Mouse (Mus musculus) G1E (cell line): Measurements from ENCODE around the gene Dnajb4. TPM values are rescaled to one million over a fixed set of nuclear protein-coding genes. Genes with fewer than 3 reads are reported as not detected.

ENCODE experiments used
- ATAC-seq: 2 replicates; pipeline ENCODE4 v1.8.0; 2016; ENCODE audit warnings: mild to moderate bottlenecking; ENCODE audit not compliant: insufficient number of reproducible peaks, poor library complexity, low FRiP score, severe bottlenecking; ENCODE audit errors: extremely low read depth
- DNase-seq: peaks from one replicate; pipeline ENCODE4 v3.0.0; 2012; ENCODE audit warnings: low spot score
- H3K27me3 ChIP-seq: 2 replicates; pipeline ENCODE4 v1.6.1; 2012; ENCODE audit warnings: mild to moderate bottlenecking, low read length, inconsistent platforms; ENCODE audit not compliant: insufficient read depth
- H3K36me3 ChIP-seq: replicated peaks from 2 replicates; pipeline ENCODE3; 2012; ENCODE audit warnings: mild to moderate bottlenecking, inconsistent platforms
- H3K4me1 ChIP-seq: 2 replicates; pipeline ENCODE4 v1.6.1; 2012; ENCODE audit warnings: low read depth, low read length, inconsistent platforms, mixed read lengths; ENCODE audit not compliant: insufficient read depth
- H3K4me3 ChIP-seq: 2 replicates; pipeline ENCODE4 v1.5.1; 2012; ENCODE audit warnings: low read depth, mild to moderate bottlenecking, inconsistent platforms, low read length, moderate library complexity, mixed read lengths
- H3K9me3 ChIP-seq: replicated peaks from 2 replicates; pipeline ENCODE4 v1.6.1; 2012; ENCODE audit warnings: inconsistent platforms
- CTCF ChIP-seq: IDR thresholded peaks from 2 replicates; pipeline ENCODE4 v1.5.1; 2012; ENCODE audit warnings: low read depth, low read length, inconsistent platforms, mixed read lengths
- GATA1 ChIP-seq: IDR thresholded peaks from 2 replicates; pipeline ENCODE4 v1.6.1; 2012; ENCODE audit warnings: borderline replicate concordance, low read length, inconsistent platforms, mixed read lengths
- GATA2 ChIP-seq: IDR thresholded peaks from 2 replicates; pipeline ENCODE4 v1.6.1; 2012; ENCODE audit warnings: low read depth, low read length, inconsistent platforms, borderline replicate concordance
- POLR2AphosphoS5 ChIP-seq: IDR thresholded peaks from 2 replicates; pipeline ENCODE4 v1.6.1; 2012; ENCODE audit warnings: low read depth, low read length, inconsistent platforms; ENCODE audit not compliant: insufficient replicate concordance
- TAL1 ChIP-seq: conservative IDR thresholded peaks from 2 replicates; pipeline ENCODE4 v1.6.1; 2012; ENCODE audit warnings: low read depth, low read length, inconsistent platforms, mixed read lengths
- polyA plus RNA-seq: library from polyadenylated mRNA; stranded (reverse); fragments of >175 nt; gene quantifications from 2 replicates; pipeline ENCODE4 v1.2.3, GENCODE M21; 2012
- total RNA-seq, 2 experiments: library from RNA; stranded (forward) in 1 of 2; stranded (reverse) in 1 of 2; fragments of 200-1000 nt in 1 of 2; fragments of >200 nt in 1 of 2; fragmentation: Nextera tagmentation in 1 of 2; gene quantifications; 2 replicates each; pipeline ENCODE4 v1.2.3; 2014 to 2017

The Dnajb4 gene
- total and polyA plus RNA-seq, 3 experiments: 1.3 to 27.3 (median 26.4) TPM

DNA sequence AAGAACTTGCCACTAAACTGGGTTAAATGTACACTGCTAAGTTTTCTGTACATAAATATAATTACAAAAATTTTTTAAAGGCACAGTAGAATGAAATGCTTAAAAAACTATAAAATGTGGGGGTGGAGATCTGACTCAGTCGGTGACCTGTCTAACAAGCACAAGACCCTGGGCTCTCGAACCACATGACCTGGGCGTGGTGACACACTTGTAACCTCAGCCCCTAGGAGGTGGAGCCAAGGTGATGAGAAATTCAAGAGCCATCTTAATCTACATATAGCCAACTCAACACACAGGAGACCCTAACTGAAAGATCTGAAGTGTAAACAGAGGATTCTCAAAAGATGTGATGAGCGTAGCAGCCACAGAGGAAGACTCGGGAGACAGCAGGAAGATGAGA, 56.0 kb downstream of the Dnajb4 start:
- H3K4me3 ChIP-seq: no peak overlapping the region
- ATAC-seq (no peak), DNase-seq (no peak)
- no peaks in the 10 kb centered on the region for H3K36me3 ChIP-seq
- no peaks in the 10 kb centered on the region for H3K4me1 ChIP-seq
- TF ChIP-seq GATA1 (no peak), GATA2 (no peak), POLR2AphosphoS5 (no peak), TAL1 (no peak), CTCF (no peak)
- H3K27me3 ChIP-seq: peaks cover 4% of the 10 kb centered on the region; the same call in 1 of the 2 replicates
- H3K9me3 ChIP-seq: no peaks in the 10 kb centered on the region

DNA sequence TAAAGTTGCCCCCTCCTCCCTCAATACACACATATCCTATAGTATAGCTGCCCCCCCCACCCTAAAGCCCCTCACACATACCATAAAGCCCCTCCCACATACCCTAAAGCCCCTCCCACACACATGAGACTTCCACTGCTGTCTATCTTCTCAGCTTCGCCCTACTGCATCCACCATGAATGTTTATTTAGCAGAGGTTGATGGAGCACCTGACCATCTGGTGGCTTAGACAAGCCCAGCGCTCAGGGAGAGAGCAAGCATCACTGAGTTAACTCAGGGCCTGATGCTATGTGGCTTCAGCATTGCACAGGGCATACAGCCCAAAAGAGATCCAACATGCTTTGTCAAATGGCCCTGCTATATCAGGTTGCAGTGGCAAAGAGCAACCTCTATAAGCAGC, 57.0 kb downstream of the Dnajb4 start:
- no peaks in the 10 kb centered on the region for H3K9me3 ChIP-seq
- TF ChIP-seq TAL1: no peak
- no peak for TF ChIP-seq GATA2
- no peak for TF ChIP-seq GATA1
- TF ChIP-seq POLR2AphosphoS5: no peak

DNA sequence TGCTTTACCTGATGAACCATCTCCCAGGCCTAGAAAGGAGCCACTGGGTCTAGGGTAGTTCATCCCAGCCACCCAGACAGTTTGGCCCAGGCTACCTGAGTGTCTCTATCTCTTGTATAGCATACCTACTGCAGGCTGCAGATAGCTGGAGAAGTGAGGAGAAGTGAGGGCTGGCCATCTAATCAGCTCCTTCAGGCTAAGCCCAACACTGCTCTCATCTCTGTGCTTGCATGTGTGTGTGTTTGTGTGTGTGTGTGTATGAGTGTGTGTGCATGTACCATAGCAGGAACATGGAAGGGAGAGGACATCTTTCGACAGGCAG, 57.7 kb downstream of the Dnajb4 start:
- peaks cover 4% of the 10 kb centered on the region; the same call in 1 of the 2 replicates for H3K27me3 ChIP-seq
- DNase-seq: no peak
- H3K36me3 ChIP-seq: no peaks in the 10 kb centered on the region
- TF ChIP-seq GATA2 (no peak), CTCF (no peak), POLR2AphosphoS5 (no peak), GATA1 (no peak), TAL1 (no peak)
- H3K9me3 ChIP-seq: no peaks in the 10 kb centered on the region
- H3K4me3 ChIP-seq: no peak overlapping the region
- no peaks in the 10 kb centered on the region for H3K4me1 ChIP-seq
- ATAC-seq: no peak

More for the DNA sequence above, 57.0 kb downstream of the Dnajb4 start:
- ATAC-seq (no peak), DNase-seq (no peak)
- H3K4me3 ChIP-seq: no peak overlapping the region
- no peaks in the 10 kb centered on the region for H3K4me1 ChIP-seq
- no peaks in the 10 kb centered on the region for H3K36me3 ChIP-seq
- peaks cover 4% of the 10 kb centered on the region; the same call in 1 of the 2 replicates for H3K27me3 ChIP-seq

DNA sequence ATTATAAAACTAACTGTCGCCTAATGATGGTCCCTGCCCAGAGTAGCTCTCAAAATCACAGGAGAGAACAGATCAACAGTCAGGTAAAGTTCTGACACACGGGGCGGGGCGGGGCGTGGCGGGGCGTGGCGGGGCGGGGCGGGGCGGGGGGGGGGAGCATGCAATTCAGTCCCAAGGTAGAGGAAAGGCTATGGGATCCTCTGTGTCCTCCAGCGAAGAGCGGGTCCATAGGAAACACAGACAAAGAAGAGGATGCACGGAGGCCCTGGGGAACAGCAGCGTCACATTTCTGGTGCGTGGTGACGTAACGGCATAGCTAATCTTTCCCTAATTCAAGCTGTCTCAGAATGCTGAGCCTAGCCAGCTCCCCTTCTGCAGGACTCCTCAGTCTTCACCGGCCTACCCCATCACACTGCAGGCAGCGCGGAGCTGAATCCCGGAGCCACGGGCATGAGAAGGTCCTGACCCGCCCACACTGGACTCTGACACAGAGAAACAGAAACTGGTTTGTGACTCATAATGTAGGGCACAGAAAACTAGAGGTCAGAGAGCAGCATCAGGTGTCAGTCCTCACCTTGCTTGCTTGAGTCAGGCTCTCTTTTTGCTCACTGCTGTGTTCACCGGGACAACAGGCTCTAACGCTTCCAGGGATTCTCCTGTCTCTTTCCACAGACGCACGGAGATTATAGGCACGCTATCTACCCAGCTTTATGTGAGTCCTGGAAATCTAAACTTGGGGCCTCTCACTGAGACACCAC, 58.2 kb downstream of the Dnajb4 start:
- no peak overlapping the region for H3K4me3 ChIP-seq
- no peaks in the 10 kb centered on the region for H3K4me1 ChIP-seq
- no peaks in the 10 kb centered on the region for H3K36me3 ChIP-seq
- TF ChIP-seq GATA1 (no peak), GATA2 (no peak), POLR2AphosphoS5 (no peak), CTCF (no peak), TAL1 (no peak)
- DNase-seq (no peak), ATAC-seq (no peak)
- H3K9me3 ChIP-seq: no peaks in the 10 kb centered on the region
- peaks cover 1% of the 10 kb centered on the region; the same call in 1 of the 2 replicates for H3K27me3 ChIP-seq

DNA sequence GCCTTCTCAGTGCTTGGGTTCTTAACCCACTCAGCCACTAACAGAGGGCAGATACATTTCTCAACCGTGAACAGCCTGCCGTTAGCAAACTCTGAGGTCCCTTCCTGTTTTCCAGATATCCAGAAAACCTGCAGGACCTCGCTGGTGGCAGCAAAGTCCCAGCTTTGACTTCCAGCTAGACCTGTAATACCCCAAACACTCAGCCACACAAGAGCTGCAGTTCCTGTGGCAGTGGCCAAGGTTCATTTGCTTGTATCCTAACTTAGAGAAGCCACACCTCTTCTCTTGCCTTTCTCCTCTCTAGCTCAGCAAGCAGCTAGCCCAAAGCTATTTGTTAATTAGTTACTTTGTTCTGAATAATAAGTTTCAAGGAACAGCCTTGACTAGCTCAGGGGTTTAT, 60.2 kb downstream of the Dnajb4 start:
- DNase-seq (no peak), ATAC-seq (no peak)
- Histone ChIP-seq H3K9me3 (no peaks in the 10 kb centered on the region), H3K4me1 (no peaks in the 10 kb centered on the region), H3K4me3 (no peak overlapping the region), H3K27me3 (no peaks in the 10 kb centered on the region; the same call in 1 of the 2 replicates), H3K36me3 (no peaks in the 10 kb centered on the region)
- TF ChIP-seq CTCF: no peak
- TF ChIP-seq GATA2: no peak
- TF ChIP-seq TAL1: no peak
- no peak for TF ChIP-seq GATA1
- no peak for TF ChIP-seq POLR2AphosphoS5

DNA sequence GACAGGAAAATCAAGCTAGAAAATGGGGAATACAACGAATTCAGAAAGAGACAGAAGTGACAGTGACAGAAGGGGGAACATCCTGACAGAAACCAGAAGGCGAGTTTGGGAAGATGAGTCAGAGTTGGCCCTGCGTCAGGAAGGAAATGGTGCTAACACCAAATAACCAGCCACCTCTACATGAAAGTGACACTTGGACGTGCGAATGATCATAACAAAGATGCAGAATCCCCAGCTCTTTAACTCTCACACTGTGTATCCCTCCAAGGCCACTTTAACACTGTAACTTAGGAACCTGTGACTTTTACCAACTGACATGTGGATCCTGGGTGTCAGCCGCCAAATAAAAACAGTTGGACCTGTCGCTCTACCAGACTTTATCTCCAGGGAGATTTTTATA, 60.7 kb downstream of the Dnajb4 start:
- no peaks in the 10 kb centered on the region for H3K4me1 ChIP-seq
- ATAC-seq (no peak), DNase-seq (no peak)
- TF ChIP-seq GATA1: no peak
- TF ChIP-seq GATA2: no peak
- TF ChIP-seq CTCF: no peak
- no peaks in the 10 kb centered on the region; the same call in 1 of the 2 replicates for H3K27me3 ChIP-seq
- H3K36me3 ChIP-seq: no peaks in the 10 kb centered on the region
- no peaks in the 10 kb centered on the region for H3K9me3 ChIP-seq
- no peak overlapping the region for H3K4me3 ChIP-seq
